Mouse (Mus musculus): ENCODE measurements around the gene Dcdc2b. TPM values are rescaled to one million over a fixed set of nuclear protein-coding genes. Genes with fewer than 3 reads are reported as not detected.
A peak's percentile ranks its signal among the peaks of the same experiment; 100 is the strongest.

Dcdc2b gene
- polyA plus RNA-seq, 2 experiments: 0.19 to 0.47 TPM

- no peak for ATAC-seq (ENCODE audit: insufficient read depth)
- Histone ChIP-seq H3K27me3 (ENCODE audit: control insufficient read depth, insufficient read depth, low read length) (no peaks in the 10 kb centered on the region), H3K36me3 (replicated peaks; ENCODE audit: control insufficient read depth, insufficient read depth, low read depth) (peaks cover 25% of the 10 kb centered on the region), H3K27ac (no peak overlapping the region), H3K4me3 (ENCODE audit: insufficient read depth in 1 of 2, low read depth in 2 of 2, low read length in 2 of 2) (no peak overlapping the region), H3K9ac (replicated peaks) (no peak overlapping the region), H3K4me2 (ENCODE audit: low read depth) (no peak overlapping the region), H3K9me3 (ENCODE audit: control insufficient read depth, low read length) (no peaks in the 10 kb centered on the region), H3K4me1 (replicated peaks; ENCODE audit: control insufficient read depth in 2 of 2, insufficient read depth in 2 of 2, low read length in 1 of 2) (peaks cover 0 to 3% of the 10 kb centered on the region in 2 experiments; a peak in 1 of 4 replicates)
- DNase-seq (ENCODE audit: low read depth in 3 of 3, low spot score in 3 of 3): no peak
- 84% methylated on average over 4 of the region's 4 CpGs for WGBS (ENCODE audit: insufficient replicate concordance)
- TF ChIP-seq CTCF (IDR thresholded peaks at IDR 0.05; ENCODE audit: low read depth) (no peak), EP300 (IDR thresholded peaks at IDR 0.05; ENCODE audit: low read depth) (no peak)
These were observed 4.0 kb downstream of the Dcdc2b start for GRCm38 (mm10) chr4:129610026-129610425.

GRCm38 (mm10) chr4:129609139-129609631 is 4.9 kb downstream of the Dcdc2b start:
- 0 out of 2 replicates have a peak, but pooled peaks have one; percentile 1 for ATAC-seq (ENCODE audit: insufficient read depth)

GRCm38 (mm10) chr4:129608426-129609025 is 5.5 kb downstream of the Dcdc2b start:
- 32% methylated on average over 7 of the region's 7 CpGs for WGBS (ENCODE audit: insufficient replicate concordance)
- H3K27me3 ChIP-seq (ENCODE audit: control insufficient read depth, insufficient read depth, low read length): no peaks in the 10 kb centered on the region
- no peak overlapping the region for H3K4me2 ChIP-seq (ENCODE audit: low read depth)
- peak overlapping the region; percentile 28; the same call in 1 of the 2 replicates for H3K27ac ChIP-seq
- peak; percentile 84 for ATAC-seq (ENCODE audit: insufficient read depth)
- peak; percentile 41; the same call in 1 of the 2 replicates for TF ChIP-seq EP300 (IDR thresholded peaks at IDR 0.05; ENCODE audit: low read depth)
- TF ChIP-seq CTCF (IDR thresholded peaks at IDR 0.05; ENCODE audit: low read depth): peak; percentile 98
- peaks cover 40% of the 10 kb centered on the region for H3K36me3 ChIP-seq (replicated peaks; ENCODE audit: control insufficient read depth, insufficient read depth, low read depth)
- H3K9ac ChIP-seq (replicated peaks): no peak overlapping the region
- H3K9me3 ChIP-seq (ENCODE audit: control insufficient read depth, low read length): no peaks in the 10 kb centered on the region
- peak; percentile 73 to 80 (median 76) for DNase-seq (ENCODE audit: low read depth in 3 of 3, low spot score in 3 of 3)
- no peak overlapping the region for H3K4me3 ChIP-seq (ENCODE audit: insufficient read depth in 1 of 2, low read depth in 2 of 2, low read length in 2 of 2)
- H3K4me1 ChIP-seq (replicated peaks; ENCODE audit: control insufficient read depth in 2 of 2, insufficient read depth in 2 of 2, low read length in 1 of 2): peaks cover 0 to 3% of the 10 kb centered on the region in 2 experiments; a peak in 1 of 4 replicates

More at GRCm38 (mm10) chr4:129609139-129609631, 4.9 kb downstream of the Dcdc2b start:
- H3K9me3 ChIP-seq (ENCODE audit: control insufficient read depth, low read length): no peaks in the 10 kb centered on the region
- H3K4me1 ChIP-seq (replicated peaks; ENCODE audit: control insufficient read depth in 2 of 2, insufficient read depth in 2 of 2, low read length in 1 of 2): peaks cover 0 to 3% of the 10 kb centered on the region in 2 experiments; a peak in 1 of 4 replicates
- H3K9ac ChIP-seq (replicated peaks): no peak overlapping the region
- DNase-seq (ENCODE audit: low read depth in 3 of 3, low spot score in 3 of 3): no peak
- H3K27me3 ChIP-seq (ENCODE audit: control insufficient read depth, insufficient read depth, low read length): no peaks in the 10 kb centered on the region
- H3K4me3 ChIP-seq (ENCODE audit: insufficient read depth in 1 of 2, low read depth in 2 of 2, low read length in 2 of 2): no peak overlapping the region
- no peak overlapping the region for H3K4me2 ChIP-seq (ENCODE audit: low read depth)
- H3K36me3 ChIP-seq (replicated peaks; ENCODE audit: control insufficient read depth, insufficient read depth, low read depth): peaks cover 34% of the 10 kb centered on the region
- TF ChIP-seq CTCF (IDR thresholded peaks at IDR 0.05; ENCODE audit: low read depth): no peak
- no peak for TF ChIP-seq EP300 (IDR thresholded peaks at IDR 0.05; ENCODE audit: low read depth)
- WGBS (ENCODE audit: insufficient replicate concordance): 73% methylated on average over 12 of the region's 12 CpGs
- no peak overlapping the region for H3K27ac ChIP-seq

- peak; percentile 68 to 75 (median 70) for DNase-seq (ENCODE audit: low read depth in 3 of 3, low spot score in 3 of 3)
- peak; percentile 91 for ATAC-seq (ENCODE audit: insufficient read depth)
- WGBS (ENCODE audit: insufficient replicate concordance): under 1% methylated on average over 74 of the region's 74 CpGs
- peak within 1 kb of the TSS; percentile 89 for H3K4me2 ChIP-seq (ENCODE audit: low read depth)
- no peaks in the 10 kb centered on the region for H3K9me3 ChIP-seq (ENCODE audit: control insufficient read depth, low read length)
- TF ChIP-seq CTCF (IDR thresholded peaks at IDR 0.05; ENCODE audit: low read depth) (peak; percentile 37), EP300 (IDR thresholded peaks at IDR 0.05; ENCODE audit: low read depth) (peak; percentile 36; the same call in 1 of the 2 replicates)
- peak within 1 kb of the TSS; percentile 93 for H3K9ac ChIP-seq (replicated peaks)
- H3K27ac ChIP-seq: peak within 1 kb of the TSS; percentile 81
- H3K4me1 ChIP-seq (replicated peaks; ENCODE audit: control insufficient read depth in 2 of 2, insufficient read depth in 2 of 2, low read length in 1 of 2): peaks cover 16% of the 10 kb centered on the region in 2 experiments
- H3K36me3 ChIP-seq (replicated peaks; ENCODE audit: control insufficient read depth, insufficient read depth, low read depth): peaks cover 42% of the 10 kb centered on the region
- H3K27me3 ChIP-seq (ENCODE audit: control insufficient read depth, insufficient read depth, low read length): no peaks in the 10 kb centered on the region
- H3K4me3 ChIP-seq (ENCODE audit: insufficient read depth in 1 of 2, low read depth in 2 of 2, low read length in 2 of 2): peak within 1 kb of the TSS; percentile 70 to 93
These were observed 13.6 kb downstream of the Dcdc2b start, which contains the start of the genes Eif3i and Tmem234 for GRCm38 (mm10) chr4:129600233-129601158. TSS of gene Eif3i (minus strand) at chr4:129600648. TSS of gene Tmem234 (plus strand) at chr4:129600668.
